Mouse (Mus musculus): Measurements from ENCODE around the gene Hpn. TPM values are rescaled to one million over a fixed set of nuclear protein-coding genes. Genes with fewer than 3 reads are reported as not detected.

The Hpn gene
- polyA plus RNA-seq, 2 experiments = 2.5 to 5.5 TPM

DNA sequence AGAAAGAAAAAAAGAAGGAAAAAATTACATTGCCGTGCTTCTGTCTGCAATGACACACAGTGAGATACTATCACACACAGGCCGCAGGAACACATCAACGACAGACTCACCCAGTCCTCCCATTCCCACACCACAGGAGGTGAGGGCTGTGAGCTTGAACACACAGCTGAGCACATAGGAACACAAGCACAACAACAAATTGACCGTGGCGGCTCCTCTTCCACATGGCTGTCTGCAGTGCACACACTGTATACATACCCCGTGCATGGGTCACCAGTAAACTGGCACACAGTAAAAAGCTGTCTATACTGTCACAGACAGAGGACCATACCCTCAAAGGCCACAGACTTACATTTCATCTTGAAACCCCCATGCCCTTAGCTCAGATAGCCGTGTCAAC is 58.6 kb downstream of the Hpn start:
- DNase-seq (ENCODE audit: low spot score) = no peak
- Histone ChIP-seq H3K4me2 (replicated peaks; ENCODE audit: low read depth, low read length, severe bottlenecking) (no peak overlapping the region), H3K9ac (ENCODE audit: low read depth, low read length, severe bottlenecking) (no peak overlapping the region), H3K9me3 (ENCODE audit: control insufficient read depth, low read length) (no peaks in the 10 kb centered on the region), H3K27me3 (ENCODE audit: control insufficient read depth, insufficient read depth, low read length) (peaks cover 23% of the 10 kb centered on the region), H3K4me3 (replicated peaks; ENCODE audit: low read length) (no peak overlapping the region), H3K4me1 (ENCODE audit: control insufficient read depth, insufficient read depth, low read length) (peaks cover 38% of the 10 kb centered on the region), H3K27ac (replicated peaks; ENCODE audit: low read depth, low read length) (no peak overlapping the region), H3K36me3 (ENCODE audit: control insufficient read depth, insufficient read depth, low read length) (no peaks in the 10 kb centered on the region)
- no peak for TF ChIP-seq POLR2A (IDR thresholded peaks at IDR 0.05; ENCODE audit: borderline replicate concordance, extremely low read depth, insufficient read depth, insufficient read length)
- WGBS = 71% methylated on average over 7 of the region's 7 CpGs
- no peak for ATAC-seq (ENCODE audit: low FRiP score, low read depth)

DNA sequence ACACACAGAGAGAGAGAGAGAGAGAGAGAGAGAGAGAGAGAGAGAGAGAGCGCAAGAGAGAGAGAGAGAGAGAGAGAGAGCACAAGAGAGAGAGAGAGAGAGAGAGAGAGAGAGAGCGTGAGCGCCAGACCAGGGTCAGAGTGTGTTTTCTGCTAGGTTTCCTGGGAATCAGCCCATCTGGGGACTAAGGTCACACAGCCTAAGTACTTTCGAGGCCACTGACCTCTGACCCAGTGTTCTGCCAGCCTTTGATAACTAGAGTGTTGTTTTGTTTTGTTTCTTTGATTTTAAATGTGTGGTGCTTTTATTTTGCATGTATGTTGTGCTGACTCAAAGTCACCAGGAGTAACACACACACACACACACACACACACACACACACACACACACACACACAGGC is 59.2 kb downstream of the Hpn start:
- WGBS = 15% methylated on average over 3 of the region's 4 CpGs
- H3K27ac ChIP-seq (replicated peaks; ENCODE audit: low read depth, low read length) = 0 out of 2 replicates have a peak overlapping the region, but pooled peaks have one; percentile 20
- peaks cover 42% of the 10 kb centered on the region for H3K4me1 ChIP-seq (ENCODE audit: control insufficient read depth, insufficient read depth, low read length)
- no peak for TF ChIP-seq POLR2A (IDR thresholded peaks at IDR 0.05; ENCODE audit: borderline replicate concordance, extremely low read depth, insufficient read depth, insufficient read length)
- no peaks in the 10 kb centered on the region for H3K36me3 ChIP-seq (ENCODE audit: control insufficient read depth, insufficient read depth, low read length)
- peak overlapping the region; percentile 34; the same call in 1 of the 2 replicates for H3K4me3 ChIP-seq (replicated peaks; ENCODE audit: low read length)
- no peak for ATAC-seq (ENCODE audit: low FRiP score, low read depth)
- H3K9ac ChIP-seq (ENCODE audit: low read depth, low read length, severe bottlenecking) = no peak overlapping the region
- no peaks in the 10 kb centered on the region for H3K9me3 ChIP-seq (ENCODE audit: control insufficient read depth, low read length)
- no peak for DNase-seq (ENCODE audit: low spot score)
- H3K27me3 ChIP-seq (ENCODE audit: control insufficient read depth, insufficient read depth, low read length) = peaks cover 29% of the 10 kb centered on the region
- H3K4me2 ChIP-seq (replicated peaks; ENCODE audit: low read depth, low read length, severe bottlenecking) = peak overlapping the region; percentile 47

DNA sequence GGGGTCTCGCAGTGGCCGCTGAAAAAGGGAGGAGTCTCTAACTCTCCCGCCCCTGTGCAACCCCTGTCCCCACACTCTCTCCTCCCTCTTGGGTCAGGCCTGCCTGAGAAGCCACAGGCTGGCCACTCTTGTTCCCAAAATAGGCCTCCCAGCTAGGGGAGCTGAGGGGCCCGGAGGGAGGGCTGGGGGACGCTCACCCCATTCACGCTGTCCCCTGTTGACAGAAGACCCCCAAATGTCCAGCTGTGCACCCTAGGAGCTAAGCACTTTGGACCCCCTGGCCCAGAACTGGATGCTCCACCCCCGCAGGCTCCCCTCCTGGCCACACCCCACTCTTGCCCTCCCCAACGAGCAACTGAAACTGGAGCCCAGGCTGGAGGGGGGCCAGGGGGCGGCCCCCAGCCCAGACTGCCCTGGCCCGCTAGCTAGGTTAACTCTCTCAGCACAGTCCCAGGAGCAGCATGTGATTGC is 59.7 kb downstream of the Hpn start:
- H3K27me3 ChIP-seq (ENCODE audit: control insufficient read depth, insufficient read depth, low read length) = peaks cover 33% of the 10 kb centered on the region
- peak; percentile 87 for ATAC-seq (ENCODE audit: low FRiP score, low read depth)
- peaks cover 45% of the 10 kb centered on the region for H3K4me1 ChIP-seq (ENCODE audit: control insufficient read depth, insufficient read depth, low read length)

DNA sequence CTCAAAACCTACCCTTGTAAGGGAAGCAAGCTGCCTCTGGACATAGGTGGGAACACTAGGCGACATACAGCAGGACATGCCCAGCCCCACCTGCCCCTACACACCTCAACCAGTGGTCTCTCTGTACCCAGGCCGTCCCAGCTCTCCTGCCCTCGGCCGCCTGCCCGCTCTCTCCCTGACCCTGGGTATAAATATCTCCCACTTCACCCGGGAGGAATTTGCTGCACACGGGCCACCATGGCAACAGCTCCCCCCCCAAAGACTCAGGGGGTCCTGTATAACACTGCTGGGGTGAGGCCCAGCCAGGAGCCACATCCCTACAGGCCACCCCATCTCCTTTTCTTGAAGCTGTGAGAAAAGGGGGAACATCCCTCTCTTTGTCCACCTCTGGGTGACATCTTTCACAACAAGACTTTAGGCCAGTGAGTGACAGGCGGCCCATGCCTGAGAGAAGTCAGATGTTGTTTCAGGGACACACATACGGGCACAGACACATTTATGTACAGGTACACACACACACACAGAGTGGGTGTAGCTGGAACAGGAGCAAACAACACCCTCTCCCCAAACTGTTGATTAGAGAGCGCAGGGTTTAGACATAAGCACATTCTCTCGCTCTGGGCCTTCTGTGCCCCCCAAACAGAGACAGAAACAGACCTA is 60.3 kb downstream of the Hpn start:
- peak overlapping the region; percentile 43; the same call in 1 of the 2 replicates for H3K27ac ChIP-seq (replicated peaks; ENCODE audit: low read depth, low read length)
- peak overlapping the region; percentile 47 for H3K4me2 ChIP-seq (replicated peaks; ENCODE audit: low read depth, low read length, severe bottlenecking)
- H3K4me1 ChIP-seq (ENCODE audit: control insufficient read depth, insufficient read depth, low read length) = peaks cover 51% of the 10 kb centered on the region
- DNase-seq (ENCODE audit: low spot score) (no peak), ATAC-seq (ENCODE audit: low FRiP score, low read depth) (no peak)
- H3K9me3 ChIP-seq (ENCODE audit: control insufficient read depth, low read length) = no peaks in the 10 kb centered on the region
- 0 out of 2 replicates have a peak overlapping the region, but pooled peaks have one; percentile 21 for H3K9ac ChIP-seq (ENCODE audit: low read depth, low read length, severe bottlenecking)
- H3K27me3 ChIP-seq (ENCODE audit: control insufficient read depth, insufficient read depth, low read length) = peaks cover 39% of the 10 kb centered on the region
- 55% methylated on average over 11 of the region's 11 CpGs for WGBS
- TF ChIP-seq POLR2A (IDR thresholded peaks at IDR 0.05; ENCODE audit: borderline replicate concordance, extremely low read depth, insufficient read depth, insufficient read length) = no peak
- peak overlapping the region; percentile 34 for H3K4me3 ChIP-seq (replicated peaks; ENCODE audit: low read length)
- no peaks in the 10 kb centered on the region for H3K36me3 ChIP-seq (ENCODE audit: control insufficient read depth, insufficient read depth, low read length)

More for the DNA sequence above, 59.7 kb downstream of the Hpn start:
- no peak for TF ChIP-seq POLR2A (IDR thresholded peaks at IDR 0.05; ENCODE audit: borderline replicate concordance, extremely low read depth, insufficient read depth, insufficient read length)
- peak overlapping the region; percentile 34 for H3K4me3 ChIP-seq (replicated peaks; ENCODE audit: low read length)
- no peak overlapping the region; the same call in 1 of the 2 replicates for H3K27ac ChIP-seq (replicated peaks; ENCODE audit: low read depth, low read length)
- 6% methylated on average over 10 of the region's 10 CpGs for WGBS
- DNase-seq (ENCODE audit: low spot score) = peak; percentile 91
- H3K9ac ChIP-seq (ENCODE audit: low read depth, low read length, severe bottlenecking) = 0 out of 2 replicates have a peak overlapping the region, but pooled peaks have one; percentile 21
- no peaks in the 10 kb centered on the region for H3K9me3 ChIP-seq (ENCODE audit: control insufficient read depth, low read length)
- H3K36me3 ChIP-seq (ENCODE audit: control insufficient read depth, insufficient read depth, low read length) = no peaks in the 10 kb centered on the region
- H3K4me2 ChIP-seq (replicated peaks; ENCODE audit: low read depth, low read length, severe bottlenecking) = peak overlapping the region; percentile 47

DNA sequence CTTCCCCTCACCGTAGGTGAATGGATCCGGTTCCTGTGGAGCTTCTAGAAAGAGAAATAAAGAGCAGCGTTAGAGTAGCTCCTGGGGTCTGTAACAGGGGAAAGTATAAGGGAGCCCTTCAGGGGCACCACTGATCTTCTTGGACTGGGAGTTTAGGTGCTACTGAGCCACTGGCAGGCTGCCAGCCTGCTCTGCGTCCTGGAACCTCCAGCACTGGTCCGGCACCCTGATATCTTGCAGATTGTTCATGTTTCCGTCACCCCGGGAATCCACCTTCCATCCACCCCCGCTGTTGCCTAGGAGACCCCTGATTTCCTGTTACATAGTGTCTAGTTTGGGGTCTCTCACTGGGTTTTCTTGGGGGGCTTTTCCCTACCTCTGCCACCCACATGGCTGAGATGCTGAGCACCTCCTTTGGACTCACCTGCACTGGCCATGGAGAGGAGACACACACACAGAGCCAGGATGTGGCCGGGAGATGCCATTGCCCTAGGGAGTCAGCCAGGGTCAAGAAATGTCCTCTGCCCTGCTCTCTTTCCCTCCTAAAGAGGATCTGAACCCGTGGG is 61.1 kb downstream of the Hpn start:
- 33% methylated on average over 10 of the region's 10 CpGs for WGBS

More for the DNA sequence above, 61.1 kb downstream of the Hpn start:
- Histone ChIP-seq H3K4me2 (replicated peaks; ENCODE audit: low read depth, low read length, severe bottlenecking) (0 out of 2 replicates have a peak overlapping the region, but pooled peaks have one; percentile 16), H3K4me3 (replicated peaks; ENCODE audit: low read length) (no peak overlapping the region), H3K9me3 (ENCODE audit: control insufficient read depth, low read length) (no peaks in the 10 kb centered on the region), H3K36me3 (ENCODE audit: control insufficient read depth, insufficient read depth, low read length) (no peaks in the 10 kb centered on the region), H3K4me1 (ENCODE audit: control insufficient read depth, insufficient read depth, low read length) (peaks cover 58% of the 10 kb centered on the region), H3K9ac (ENCODE audit: low read depth, low read length, severe bottlenecking) (no peak overlapping the region), H3K27ac (replicated peaks; ENCODE audit: low read depth, low read length) (no peak overlapping the region), H3K27me3 (ENCODE audit: control insufficient read depth, insufficient read depth, low read length) (peaks cover 48% of the 10 kb centered on the region)
- TF ChIP-seq POLR2A (IDR thresholded peaks at IDR 0.05; ENCODE audit: borderline replicate concordance, extremely low read depth, insufficient read depth, insufficient read length) = no peak
- ATAC-seq (ENCODE audit: low FRiP score, low read depth) = no peak
- DNase-seq (ENCODE audit: low spot score) = no peak

Measured in limb, embryonic 14.5 days (tissue).